Mouse (Mus musculus) embryonic fibroblast, embryonic 13.5 days (primary cell): ENCODE results near the gene Lpgat1.

ENCODE experiments used
- CTCF ChIP-seq: IDR thresholded peaks from 2 replicates; pipeline ENCODE4 v1.5.1; 2011; ENCODE audit warnings: mild to moderate bottlenecking, control low read depth, low read length, moderate library complexity, borderline replicate concordance; ENCODE audit not compliant: insufficient read depth
- POLR2A ChIP-seq: IDR thresholded peaks from 2 replicates; pipeline ENCODE4 v1.6.1; 2011; ENCODE audit warnings: low read depth, mild to moderate bottlenecking, control low read depth, low read length, moderate library complexity

GRCm38 (mm10) chr1:191737871-191738270 lies 20.2 kb downstream of the Lpgat1 start:
- no peak for TF ChIP-seq CTCF
- no peak for TF ChIP-seq POLR2A
